Mouse (Mus musculus) kidney, adult 2 months (tissue): ENCODE measurements around the gene Gp6. TPM values are rescaled to one million over a fixed set of nuclear protein-coding genes. Genes with fewer than 3 reads are reported as not detected.
A peak's percentile ranks its signal among the peaks of the same experiment; 100 is the strongest.

Source experiments
- DNase-seq: peaks from one replicate; pipeline ENCODE4 v3.0.0; 2021
- H3K27ac ChIP-seq: fragments of 200-500 bp; 2 replicates; pipeline ENCODE4 v1.5.1; 2012; ENCODE audit warnings: low read depth, low read length, control low read depth, inconsistent platforms; ENCODE audit not compliant: insufficient read depth
- H3K27me3 ChIP-seq: fragments of 200-500 bp; replicated peaks from 2 replicates; pipeline ENCODE4 v1.6.1; 2012; ENCODE audit warnings: mild to moderate bottlenecking, moderate library complexity, low read length, inconsistent platforms; ENCODE audit not compliant: control insufficient read depth, insufficient read depth
- H3K36me3 ChIP-seq: fragments of 200-500 bp; 2 replicates; pipeline ENCODE4 v1.6.1; 2012; ENCODE audit warnings: mild to moderate bottlenecking, moderate library complexity, low read length, inconsistent platforms; ENCODE audit not compliant: control insufficient read depth, insufficient read depth
- H3K4me1 ChIP-seq: fragments of 200-500 bp; 2 replicates; pipeline ENCODE4 v1.6.1; 2011; ENCODE audit warnings: low read length; ENCODE audit not compliant: control insufficient read depth, insufficient read depth
- H3K4me3 ChIP-seq: fragments of 200-500 bp; 2 replicates; pipeline ENCODE4 v1.5.1; 2011; ENCODE audit warnings: mild to moderate bottlenecking, low read depth, low read length, control low read depth; ENCODE audit not compliant: insufficient read depth
- CTCF ChIP-seq: fragments of 200-500 bp; conservative IDR thresholded peaks from 2 replicates; pipeline ENCODE4 v1.5.1; 2011; ENCODE audit warnings: low read depth, mild to moderate bottlenecking, control low read depth, low read length, moderate library complexity, mixed read lengths; ENCODE audit not compliant: insufficient read depth, insufficient read length
- POLR2A ChIP-seq: fragments of 200-500 bp; IDR thresholded peaks from one replicate; pipeline ENCODE4 v1.6.1; 2011; ENCODE audit warnings: low read depth, low read length, control low read depth
- WGBS: fragments of 180-500 bp; shearing (Covaris S2); methylation state at CpG from one replicate; pipeline ENCODE4 v1.1.7; 2018; 5-methylcytosine and 5-hydroxymethylcytosine counted together
- polyA plus RNA-seq: library from polyadenylated mRNA; depleted of rRNA; stranded (reverse); fragments of >200 nt; gene quantifications from 2 replicates; pipeline ENCODE4 v1.2.3, GENCODE M21; 2012; rRNA removed

Gp6 gene
- 0.02 TPM in 1 of 2 replicates, not detected in the other for polyA plus RNA-seq

GRCm38 (mm10) chr7:4397730-4398129 lies at the start of gene Gp6:
Gp6 (minus strand) TSS chr7:4397744.
- WGBS: 93% methylated on average over 1 of the region's 1 CpGs
- DNase-seq: peak; percentile 7
- H3K4me3 ChIP-seq: no peak within 1 kb of the TSS
- no peak for TF ChIP-seq CTCF
- TF ChIP-seq POLR2A: no peak
- no peaks in the 10 kb centered on the region for H3K4me1 ChIP-seq
- no peaks in the 10 kb centered on the region for H3K36me3 ChIP-seq
- no peak within 1 kb of the TSS for H3K27ac ChIP-seq
- no peaks in the 10 kb centered on the region for H3K27me3 ChIP-seq

GRCm38 (mm10) chr7:4447138-4447537 lies 49.6 kb upstream of the Gp6 start:
- Histone ChIP-seq H3K27me3 (no peaks in the 10 kb centered on the region), H3K4me1 (peaks cover 2% of the 10 kb centered on the region; the same call in 1 of the 2 replicates), H3K4me3 (no peak overlapping the region), H3K27ac (no peak overlapping the region), H3K36me3 (peaks cover 2% of the 10 kb centered on the region; the same call in 1 of the 2 replicates)
- DNase-seq: no peak
- TF ChIP-seq CTCF (peak; percentile 25), POLR2A (no peak)
- 17% methylated on average over 1 of the region's 1 CpGs for WGBS

- Histone ChIP-seq H3K4me3 (peak within 1 kb of the TSS; percentile 95), H3K36me3 (peaks cover 4% of the 10 kb centered on the region), H3K4me1 (peaks cover 2% of the 10 kb centered on the region; the same call in 1 of the 2 replicates), H3K27me3 (no peaks in the 10 kb centered on the region), H3K27ac (peak within 1 kb of the TSS; percentile 94)
- peak; percentile 96 for DNase-seq
- TF ChIP-seq CTCF (0 out of 2 replicates have a peak, but pooled peaks have one; percentile 0), POLR2A (peak; percentile 37)
- under 1% methylated on average over 35 of the region's 35 CpGs for WGBS
Measured at GRCm38 (mm10) chr7:4445216-4445791, 47.8 kb upstream of the Gp6 start, which contains the start of gene Rdh13. Rdh13 (minus strand) TSS chr7:4445649.

- Histone ChIP-seq H3K36me3 (peaks cover 4% of the 10 kb centered on the region), H3K4me3 (no peak overlapping the region), H3K27ac (no peak overlapping the region), H3K27me3 (no peaks in the 10 kb centered on the region), H3K4me1 (peaks cover 2% of the 10 kb centered on the region; the same call in 1 of the 2 replicates)
- TF ChIP-seq POLR2A (no peak), CTCF (no peak)
- 93% methylated on average over 10 of the region's 10 CpGs for WGBS
- no peak for DNase-seq
Measured at GRCm38 (mm10) chr7:4440549-4440948, 43.0 kb upstream of the Gp6 start.

- TF ChIP-seq POLR2A (no peak), CTCF (no peak)
- H3K36me3 ChIP-seq: peaks cover 4% of the 10 kb centered on the region
- H3K27me3 ChIP-seq: no peaks in the 10 kb centered on the region
- 93% methylated on average over 2 of the region's 2 CpGs for WGBS
- no peak overlapping the region for H3K4me3 ChIP-seq
- no peak overlapping the region for H3K27ac ChIP-seq
- H3K4me1 ChIP-seq: no peaks in the 10 kb centered on the region
- no peak for DNase-seq
Measured at GRCm38 (mm10) chr7:4437721-4438120, 40.2 kb upstream of the Gp6 start.

GRCm38 (mm10) chr7:4432026-4432425 lies 34.5 kb upstream of the Gp6 start:
- DNase-seq: no peak
- 74% methylated on average over 8 of the region's 8 CpGs for WGBS
- Histone ChIP-seq H3K4me1 (no peaks in the 10 kb centered on the region), H3K36me3 (no peaks in the 10 kb centered on the region; the same call in 1 of the 2 replicates), H3K4me3 (no peak overlapping the region), H3K27me3 (no peaks in the 10 kb centered on the region), H3K27ac (no peak overlapping the region)
- TF ChIP-seq POLR2A (no peak), CTCF (no peak)

GRCm38 (mm10) chr7:4431548-4431947 lies 34.0 kb upstream of the Gp6 start:
- H3K27ac ChIP-seq: no peak overlapping the region
- WGBS: 82% methylated on average over 6 of the region's 6 CpGs
- no peaks in the 10 kb centered on the region for H3K27me3 ChIP-seq
- H3K36me3 ChIP-seq: no peaks in the 10 kb centered on the region; the same call in 1 of the 2 replicates
- DNase-seq: peak; percentile 78
- TF ChIP-seq POLR2A: no peak
- TF ChIP-seq CTCF: peak; percentile 88
- H3K4me3 ChIP-seq: no peak overlapping the region
- no peaks in the 10 kb centered on the region for H3K4me1 ChIP-seq
